Mouse (Mus musculus) MEL (cell line): ENCODE measurements at regions not wholly inside any gene's neighbourhood (a gene's known extent, or its start where the extent isn't known, plus 50 kb on each side); places are given as distances from the start of the nearest gene placed in this dataset.

Source experiments
- DNase-seq: peaks from one replicate; pipeline ENCODE4 v3.0.0; 2011; ENCODE audit warnings: low read depth, low spot score
- H3K27ac ChIP-seq: 2 replicates; pipeline ENCODE4 v1.5.1; 2012; ENCODE audit warnings: low read depth, mild to moderate bottlenecking, control low read depth, low read length, moderate library complexity; ENCODE audit not compliant: control insufficient read depth
- H3K27me3 ChIP-seq, 2 experiments: fragments of 150-350 bp in 1 of 2; sonication (generic) in 1 of 2; 2 replicates each; pipeline ENCODE4 v1.6.1; 2012; ENCODE audit warnings: low read length in 2 of 2, mild to moderate bottlenecking in 2 of 2, improper control_type of control experiment in 1 of 2, moderate library complexity in 1 of 2; ENCODE audit not compliant: insufficient read depth in 2 of 2, control insufficient read depth in 1 of 2
- H3K36me3 ChIP-seq, 2 experiments: 2 replicates each; pipeline ENCODE4 v1.6.1; 2012 to 2014; ENCODE audit warnings: low read length in 2 of 2, improper control_type of control experiment in 1 of 2, inconsistent platforms in 1 of 2, mild to moderate bottlenecking in 1 of 2; ENCODE audit not compliant: insufficient read depth in 2 of 2, control insufficient read depth in 1 of 2
- H3K4me1 ChIP-seq, 2 experiments: fragments of 150-350 bp in 1 of 2; sonication (generic) in 1 of 2; 2 replicates each; pipeline ENCODE4 v1.6.1; 2012; ENCODE audit warnings: low read length in 2 of 2, improper control_type of control experiment in 1 of 2, mild to moderate bottlenecking in 1 of 2; ENCODE audit not compliant: insufficient read depth in 2 of 2, control insufficient read depth in 1 of 2
- H3K4me3 ChIP-seq, 2 experiments: fragments of 150-350 bp in 1 of 2; sonication (generic) in 1 of 2; 2 replicates each; pipeline ENCODE4 v1.5.1; 2012; ENCODE audit warnings: low read depth in 2 of 2, low read length in 2 of 2, mild to moderate bottlenecking in 2 of 2, moderate library complexity in 2 of 2, control low read depth in 1 of 2, improper control_type of control experiment in 1 of 2; ENCODE audit not compliant: control insufficient read depth in 1 of 2, insufficient read depth in 1 of 2
- H3K79me2 ChIP-seq: 2 replicates; pipeline ENCODE4 v1.6.1; 2012; ENCODE audit warnings: mild to moderate bottlenecking, low read length, moderate library complexity; ENCODE audit not compliant: control insufficient read depth, poor library complexity, insufficient read depth
- H3K9ac ChIP-seq: 2 replicates; pipeline ENCODE4 v1.6.1; 2012; ENCODE audit warnings: low read depth, mild to moderate bottlenecking, control low read depth, low read length, moderate library complexity; ENCODE audit not compliant: control insufficient read depth, poor library complexity, severe bottlenecking
- H3K9me3 ChIP-seq: fragments of 150-350 bp; sonication (generic); replicated peaks from 2 replicates; pipeline ENCODE4 v1.6.1; 2012; ENCODE audit warnings: mild to moderate bottlenecking, low read length, improper control_type of control experiment, moderate library complexity; ENCODE audit not compliant: insufficient read depth
- BHLHE40 ChIP-seq: IDR thresholded peaks from 2 replicates; pipeline ENCODE4 v1.6.1; 2012; ENCODE audit warnings: low read depth, mild to moderate bottlenecking, inconsistent platforms, low read length, improper control_type of control experiment, borderline replicate concordance
- CTCF ChIP-seq, 3 experiments: IDR thresholded peaks in 2 of 3; conservative IDR thresholded peaks in 1 of 3; 2 replicates each; pipeline ENCODE4 v1.5.1; 2011 to 2012; ENCODE audit warnings: low read length in 3 of 3, low read depth in 2 of 3, mild to moderate bottlenecking in 2 of 3, improper control_type of control experiment in 1 of 3, inconsistent platforms in 1 of 3, mixed read lengths in 1 of 3, moderate library complexity in 1 of 3; ENCODE audit not compliant: control insufficient read depth in 1 of 3, insufficient read depth in 1 of 3, poor library complexity in 1 of 3, severe bottlenecking in 1 of 3
- E2F4 ChIP-seq: IDR thresholded peaks from 2 replicates; pipeline ENCODE4 v1.6.1; 2011; ENCODE audit warnings: low read depth, low read length, improper control_type of control experiment, borderline replicate concordance
- EP300 ChIP-seq, 2 experiments: IDR thresholded peaks; 2 replicates each; pipeline ENCODE4 v1.6.1; 2011; ENCODE audit warnings: improper control_type of control experiment in 2 of 2, low read length in 2 of 2, low read depth in 1 of 2, mild to moderate bottlenecking in 1 of 2
- ETS1 ChIP-seq: IDR thresholded peaks from 2 replicates; pipeline ENCODE4 v1.6.1; 2012; ENCODE audit warnings: low read depth, mild to moderate bottlenecking, inconsistent platforms, low read length, improper control_type of control experiment, moderate library complexity
- GABPA ChIP-seq: IDR thresholded peaks from 2 replicates; pipeline ENCODE4 v1.6.1; 2012; ENCODE audit warnings: low read depth, mild to moderate bottlenecking, inconsistent platforms, low read length, improper control_type of control experiment, moderate library complexity
- JUND ChIP-seq: IDR thresholded peaks from 2 replicates; pipeline ENCODE4 v1.6.1; 2011; ENCODE audit warnings: low read depth, mild to moderate bottlenecking, improper control_type of control experiment, low read length
- MAX ChIP-seq: IDR thresholded peaks from 2 replicates; pipeline ENCODE4 v1.6.1; 2011; ENCODE audit warnings: low read length, improper control_type of control experiment
- MAZ ChIP-seq: IDR thresholded peaks from 2 replicates; pipeline ENCODE4 v1.6.1; 2012; ENCODE audit warnings: low read depth, mild to moderate bottlenecking, inconsistent platforms, low read length, improper control_type of control experiment
- MXI1 ChIP-seq: IDR thresholded peaks from 2 replicates; pipeline ENCODE4 v1.6.1; 2011; ENCODE audit warnings: mild to moderate bottlenecking, low read depth, low read length, improper control_type of control experiment
- MYB ChIP-seq: IDR thresholded peaks from 2 replicates; pipeline ENCODE4 v1.6.1; 2011; ENCODE audit warnings: mild to moderate bottlenecking, low read depth, low read length, improper control_type of control experiment
- MYC ChIP-seq: IDR thresholded peaks from 2 replicates; pipeline ENCODE4 v1.6.1; 2011; ENCODE audit warnings: low read depth, mild to moderate bottlenecking, low read length, improper control_type of control experiment, moderate library complexity
- NELFE ChIP-seq: IDR thresholded peaks from 2 replicates; pipeline ENCODE4 v1.6.1; 2011; ENCODE audit warnings: low read depth, low read length, improper control_type of control experiment
- POLR2AphosphoS2 ChIP-seq: IDR thresholded peaks from 2 replicates; pipeline ENCODE4 v1.6.1; 2011; ENCODE audit warnings: low read length, improper control_type of control experiment
- POLR2AphosphoS5 ChIP-seq: IDR thresholded peaks from 2 replicates; pipeline ENCODE4 v1.6.1; 2012; ENCODE audit warnings: low read depth, borderline replicate concordance, mild to moderate bottlenecking, inconsistent platforms, low read length, moderate library complexity, mixed read lengths
- RAD21 ChIP-seq: IDR thresholded peaks from 2 replicates; pipeline ENCODE4 v1.6.1; 2011; ENCODE audit warnings: mild to moderate bottlenecking, low read depth, low read length, improper control_type of control experiment
- RCOR1 ChIP-seq: IDR thresholded peaks from 2 replicates; pipeline ENCODE4 v1.6.1; 2012; ENCODE audit warnings: low read depth, mild to moderate bottlenecking, inconsistent platforms, low read length, improper control_type of control experiment
- SMC3 ChIP-seq: IDR thresholded peaks from 2 replicates; pipeline ENCODE4 v1.6.1; 2011; ENCODE audit warnings: low read depth, low read length, improper control_type of control experiment
- TAL1 ChIP-seq: IDR thresholded peaks from 2 replicates; pipeline ENCODE4 v1.6.1; 2012; ENCODE audit warnings: mild to moderate bottlenecking, inconsistent platforms, low read length, moderate library complexity, mixed read lengths
- TCF12 ChIP-seq: IDR thresholded peaks from 2 replicates; pipeline ENCODE4 v1.6.1; 2014; ENCODE audit warnings: low read depth, mild to moderate bottlenecking, inconsistent platforms, low read length, improper control_type of control experiment, moderate library complexity
- UBTF ChIP-seq: IDR thresholded peaks from 2 replicates; pipeline ENCODE4 v1.6.1; 2012; ENCODE audit warnings: low read depth, mild to moderate bottlenecking, inconsistent platforms, low read length, improper control_type of control experiment, moderate library complexity, borderline replicate concordance; ENCODE audit not compliant: insufficient read depth
- USF1 ChIP-seq: IDR thresholded peaks from 2 replicates; pipeline ENCODE4 v1.6.1; 2014; ENCODE audit warnings: low read depth, mild to moderate bottlenecking, inconsistent platforms, low read length, improper control_type of control experiment, moderate library complexity
- ZC3H11A ChIP-seq: IDR thresholded peaks from 2 replicates; pipeline ENCODE4 v1.6.1; 2012; ENCODE audit warnings: low read depth, mild to moderate bottlenecking, inconsistent platforms, low read length, improper control_type of control experiment
- ZKSCAN1 ChIP-seq: IDR thresholded peaks from 2 replicates; pipeline ENCODE4 v1.6.1; 2012; ENCODE audit warnings: low read depth, mild to moderate bottlenecking, inconsistent platforms, low read length, improper control_type of control experiment, moderate library complexity
- ZMIZ1 ChIP-seq: IDR thresholded peaks from 2 replicates; pipeline ENCODE4 v1.6.1; 2012; ENCODE audit warnings: low read depth, mild to moderate bottlenecking, inconsistent platforms, low read length, improper control_type of control experiment, moderate library complexity
- ZNF384 ChIP-seq: IDR thresholded peaks from 2 replicates; pipeline ENCODE4 v1.6.1; 2012; ENCODE audit warnings: low read depth, mild to moderate bottlenecking, inconsistent platforms, low read length, improper control_type of control experiment

DNA sequence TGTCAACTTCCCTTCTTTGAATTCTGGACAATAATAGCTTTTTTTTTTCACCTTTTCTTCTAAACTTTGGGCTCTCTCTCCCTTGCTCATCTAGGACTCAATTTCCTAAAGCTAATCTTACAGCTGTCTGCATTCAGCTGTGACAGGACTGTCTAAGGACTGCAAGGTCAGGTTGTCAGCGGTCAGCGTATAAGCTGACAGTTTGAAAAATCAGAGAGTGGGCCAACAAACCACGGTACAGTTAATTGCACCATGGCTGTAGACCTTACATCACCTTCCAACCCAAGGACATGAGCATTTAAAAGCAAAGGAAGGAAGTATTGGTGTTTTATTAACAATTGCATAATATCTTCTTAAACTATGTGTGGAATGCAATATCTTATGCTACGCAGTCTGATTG lies 1100.9 kb downstream of the Galc start:
- Histone ChIP-seq H3K36me3 (no peaks in the 10 kb centered on the region), H3K27me3 (no peaks in the 10 kb centered on the region), H3K4me3 (no peak overlapping the region), H3K27ac (no peak overlapping the region), H3K9me3 (no peaks in the 10 kb centered on the region), H3K9ac (no peak overlapping the region), H3K4me1 (no peaks in the 10 kb centered on the region), H3K79me2 (no peaks in the 10 kb centered on the region)
- TF ChIP-seq ETS1: no peak
- no peak for TF ChIP-seq JUND
- no peak for TF ChIP-seq E2F4
- no peak for TF ChIP-seq ZKSCAN1
- no peak for TF ChIP-seq TCF12
- TF ChIP-seq EP300 (IDR thresholded peaks at IDR 0.05; ENCODE audit: low read depth in 1 of 2, low read length in 2 of 2): no peak
- no peak for TF ChIP-seq CTCF (IDR thresholded peaks at IDR 0.05 in 2 of 3, conservative IDR thresholded peaks at IDR 0.05 in 1 of 3; ENCODE audit: control insufficient read depth in 1 of 3, insufficient read depth in 1 of 3, low read depth in 2 of 3, low read length in 3 of 3, poor library complexity in 1 of 3, severe bottlenecking in 1 of 3)
- no peak for TF ChIP-seq ZMIZ1
- no peak for TF ChIP-seq ZC3H11A
- no peak for TF ChIP-seq USF1
- no peak for TF ChIP-seq MAX
- no peak for TF ChIP-seq UBTF
- TF ChIP-seq POLR2AphosphoS5: no peak
- TF ChIP-seq ZNF384: no peak
- TF ChIP-seq NELFE: no peak
- TF ChIP-seq MAZ: no peak
- TF ChIP-seq MYB: no peak
- TF ChIP-seq SMC3: no peak
- DNase-seq: no peak

DNA sequence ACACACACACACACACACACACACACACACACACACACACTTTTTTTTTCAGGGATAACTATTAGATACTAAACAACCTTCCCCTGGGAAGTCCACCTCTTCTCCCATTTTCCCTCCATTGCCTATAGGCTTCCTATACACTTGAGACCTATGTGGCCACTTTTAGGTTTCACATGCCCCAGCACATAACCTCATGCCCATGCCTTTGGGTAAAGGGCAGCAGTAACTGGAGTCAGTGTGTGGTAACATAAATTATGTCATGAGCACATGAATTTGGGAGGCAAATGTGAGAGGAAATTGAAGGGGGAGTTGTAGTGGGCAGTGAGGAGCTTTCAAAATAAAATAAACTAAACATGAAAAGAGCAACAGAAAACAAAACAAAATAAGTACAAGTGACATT lies 1101.5 kb downstream of the Galc start:
- Histone ChIP-seq H3K9ac (no peak overlapping the region), H3K4me3 (no peak overlapping the region), H3K4me1 (no peaks in the 10 kb centered on the region), H3K9me3 (no peaks in the 10 kb centered on the region), H3K27ac (no peak overlapping the region), H3K79me2 (no peaks in the 10 kb centered on the region), H3K27me3 (no peaks in the 10 kb centered on the region), H3K36me3 (no peaks in the 10 kb centered on the region)
- TF ChIP-seq NELFE (no peak), POLR2AphosphoS2 (no peak), UBTF (no peak), POLR2AphosphoS5 (no peak), MXI1 (no peak), RAD21 (no peak), MYC (no peak), RCOR1 (no peak), GABPA (no peak), ETS1 (no peak), TAL1 (no peak), ZKSCAN1 (no peak), BHLHE40 (no peak)
- no peak for DNase-seq
